Mouse (Mus musculus) gonadal fat pad, adult 2 months (tissue): ENCODE data around the gene Clca3b. TPM values are rescaled to one million over a fixed set of nuclear protein-coding genes. Genes with fewer than 3 reads are reported as not detected.
"Not testable (repeated sequence)": the region's sequence is repeated elsewhere in the genome, so short reads cannot be mapped to it uniquely, and the experiment has no call there.

Experiments
- DNase-seq: peaks from one replicate; pipeline ENCODE4 v3.0.0-alpha.2; 2012; ENCODE audit warnings: low read depth
- polyA plus RNA-seq: library from polyadenylated mRNA; depleted of rRNA; stranded (reverse); fragments of >200 nt; gene quantifications from 2 replicates; pipeline ENCODE4 v1.2.3, GENCODE M21; 2012; rRNA removed

Gene Clca3b
- polyA plus RNA-seq, result not detected in 2 replicates

GRCm38 (mm10) chr3:144849014-144849556 lies at the start of gene Clca3b:
Gene Clca3b, minus strand, starts transcription at chr3:144849357.
- DNase-seq, result not testable (repeated sequence)

- no peak for DNase-seq
These were observed 48.0 kb upstream of the Clca3b start for GRCm38 (mm10) chr3:144897042-144897678.

DNA sequence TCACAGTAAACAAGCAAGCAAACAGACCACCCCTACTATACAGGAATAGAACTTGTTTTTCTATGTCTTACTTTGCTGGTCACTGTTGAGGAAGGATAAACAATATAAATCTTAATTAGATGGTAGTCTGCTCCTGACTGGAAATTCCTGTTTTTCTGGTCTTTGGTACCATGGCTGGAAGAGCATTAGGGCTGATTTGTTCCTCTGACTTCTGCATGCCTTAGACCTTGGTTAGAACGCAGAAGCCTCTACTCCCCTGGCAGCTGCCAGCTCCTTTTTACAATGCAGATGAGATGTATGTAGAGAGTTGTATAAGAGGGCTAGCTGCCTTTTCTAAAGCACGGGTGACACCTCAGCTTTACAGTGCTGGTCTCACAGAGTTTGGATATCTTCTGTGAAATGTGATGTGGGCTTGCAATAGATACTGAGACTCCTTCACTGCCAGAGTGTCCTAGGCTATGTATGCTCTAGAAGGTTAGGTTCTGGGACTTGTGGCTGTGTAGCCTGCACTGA lies 41.1 kb upstream of the Clca3b start:
- peak; percentile 4 for DNase-seq

- no peak for DNase-seq
These were observed 37.8 kb upstream of the Clca3b start for GRCm38 (mm10) chr3:144886957-144887356.

DNA sequence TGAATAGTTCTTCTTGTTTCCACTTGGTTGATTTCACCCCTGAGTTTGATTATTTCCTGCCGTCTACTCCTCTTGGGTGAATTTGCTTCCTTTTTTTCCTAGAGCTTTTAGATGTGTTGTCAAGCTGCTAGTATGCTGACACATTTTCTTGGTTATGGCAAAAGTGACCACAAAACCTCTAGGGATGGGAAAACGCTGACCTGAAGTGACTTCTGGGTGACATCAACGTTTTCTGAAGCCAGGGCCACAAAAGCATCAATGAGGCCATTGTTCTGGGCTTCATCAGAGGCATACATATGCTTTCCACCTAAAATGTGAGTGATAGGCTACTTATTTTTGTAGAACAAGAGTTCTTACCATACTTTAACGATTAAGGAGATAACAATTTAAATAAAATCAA lies 22.9 kb upstream of the Clca3b start:
- DNase-seq, result not testable (repeated sequence)

- DNase-seq, result no peak
These were observed 427 bp upstream of the Clca3b start for GRCm38 (mm10) chr3:144849584-144849983.

DNA sequence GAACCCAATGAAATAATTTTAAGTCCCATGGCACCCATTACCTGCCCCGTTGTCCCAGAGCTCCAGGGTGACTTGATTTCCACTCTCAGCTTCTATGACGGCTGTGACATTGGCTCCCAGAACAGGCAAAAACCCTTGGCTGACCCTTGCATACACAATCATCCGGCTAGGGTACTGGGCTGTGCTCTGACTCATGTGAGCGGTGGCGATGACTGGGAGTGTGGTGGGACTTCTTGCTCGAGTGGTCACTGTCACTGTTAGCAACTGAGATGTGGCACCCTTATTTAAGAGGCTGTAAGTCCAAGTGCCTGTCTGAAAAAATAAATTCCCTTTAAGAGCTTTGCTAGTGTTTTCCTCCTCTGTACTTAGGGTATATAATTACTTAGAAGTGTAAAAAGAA lies 21.9 kb downstream of the Clca3b start:
- no peak for DNase-seq

DNA sequence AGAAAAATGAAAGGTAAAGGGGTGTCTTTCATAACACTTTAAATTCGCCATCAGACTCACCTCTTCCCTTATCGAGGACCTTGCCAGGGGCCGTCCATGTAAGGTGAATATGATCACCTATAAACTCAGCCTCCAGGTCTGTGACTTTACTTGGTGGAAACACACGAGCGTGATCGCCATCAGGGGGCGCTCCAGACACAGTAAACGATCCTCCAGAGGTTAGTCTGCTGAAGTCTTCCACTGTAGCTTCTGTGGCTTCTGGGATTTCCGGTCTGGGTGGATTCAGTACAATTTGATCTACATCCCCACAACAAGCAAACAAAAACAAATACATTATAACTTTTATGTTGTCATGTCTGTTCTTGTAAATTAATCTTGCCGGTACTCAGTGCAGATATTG lies 24.0 kb downstream of the Clca3b start:
- no peak for DNase-seq

- DNase-seq, result no peak
These were observed 25.8 kb downstream of the Clca3b start for GRCm38 (mm10) chr3:144823331-144823730.

- no peak for DNase-seq
These were observed 28.5 kb downstream of the Clca3b start for GRCm38 (mm10) chr3:144820632-144821031.

GRCm38 (mm10) chr3:144819219-144819618 lies 29.9 kb downstream of the Clca3b start, which contains the start of gene Clca3a2:
Gene Clca3a2, minus strand, starts transcription at chr3:144819494.
- not testable (repeated sequence) for DNase-seq

DNA sequence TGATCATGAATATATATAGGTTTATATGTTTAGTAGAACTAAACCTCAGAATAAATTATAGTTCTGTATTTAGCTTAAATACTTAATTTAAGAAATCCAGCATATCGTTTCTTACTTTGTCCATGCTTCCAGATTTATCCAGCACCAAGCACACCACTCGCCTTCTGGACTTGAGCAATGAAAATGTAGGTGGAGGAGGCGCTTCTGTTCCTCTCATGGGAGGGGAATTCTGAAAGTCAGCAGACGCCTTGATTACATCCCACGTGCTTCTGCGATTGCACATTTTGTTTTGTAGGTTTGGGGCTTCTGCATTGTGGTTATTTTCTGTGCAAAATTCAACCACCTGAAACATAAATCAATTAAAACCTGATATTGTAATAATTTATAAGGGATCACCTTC lies 35.8 kb downstream of the Clca3b start:
- DNase-seq, result not testable (repeated sequence)

- DNase-seq, result no peak
These were observed 37.3 kb downstream of the Clca3b start for GRCm38 (mm10) chr3:144811821-144812220.

- not testable (repeated sequence) for DNase-seq
These were observed 40.8 kb downstream of the Clca3b start for GRCm38 (mm10) chr3:144808153-144808925.

DNA sequence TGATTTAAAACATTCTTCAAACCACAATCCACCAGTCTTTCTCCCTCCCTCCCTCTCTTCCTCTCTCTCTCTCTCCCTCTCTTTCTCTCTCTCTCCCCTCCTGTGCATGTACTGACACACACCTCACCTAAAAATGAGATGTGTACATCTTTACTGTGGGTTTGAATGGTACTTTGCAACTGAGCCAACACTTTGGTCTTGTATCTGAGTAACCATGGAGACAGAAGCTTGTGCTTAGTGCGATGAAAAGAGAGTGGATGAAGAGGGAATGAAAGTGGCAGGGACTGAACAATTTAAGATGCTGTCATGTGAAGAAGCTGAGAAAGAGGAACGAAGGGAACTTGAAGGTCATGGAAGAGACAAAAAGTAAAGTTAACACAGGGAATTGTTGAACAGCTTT lies 42.5 kb downstream of the Clca3b start:
- DNase-seq, result not testable (repeated sequence)

DNA sequence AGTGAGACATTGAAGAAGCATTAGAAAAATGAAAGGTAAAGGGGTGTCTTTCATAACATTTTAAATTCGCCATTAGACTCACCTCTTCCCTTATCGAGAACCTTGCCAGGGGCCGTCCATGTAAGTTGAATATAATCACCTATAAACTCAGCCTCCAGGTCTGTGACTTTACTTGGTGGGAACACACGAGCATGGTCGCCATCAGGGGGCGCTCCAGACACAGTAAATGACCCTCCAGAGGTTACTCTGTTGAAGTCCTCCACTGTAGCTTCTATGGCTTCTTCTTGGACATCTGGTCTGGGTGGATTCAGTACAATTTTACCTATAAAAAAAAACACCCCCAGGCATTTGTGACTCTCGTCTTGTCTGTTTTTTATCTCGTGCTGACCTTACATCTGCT lies 47.3 kb downstream of the Clca3b start:
- no peak for DNase-seq

DNA sequence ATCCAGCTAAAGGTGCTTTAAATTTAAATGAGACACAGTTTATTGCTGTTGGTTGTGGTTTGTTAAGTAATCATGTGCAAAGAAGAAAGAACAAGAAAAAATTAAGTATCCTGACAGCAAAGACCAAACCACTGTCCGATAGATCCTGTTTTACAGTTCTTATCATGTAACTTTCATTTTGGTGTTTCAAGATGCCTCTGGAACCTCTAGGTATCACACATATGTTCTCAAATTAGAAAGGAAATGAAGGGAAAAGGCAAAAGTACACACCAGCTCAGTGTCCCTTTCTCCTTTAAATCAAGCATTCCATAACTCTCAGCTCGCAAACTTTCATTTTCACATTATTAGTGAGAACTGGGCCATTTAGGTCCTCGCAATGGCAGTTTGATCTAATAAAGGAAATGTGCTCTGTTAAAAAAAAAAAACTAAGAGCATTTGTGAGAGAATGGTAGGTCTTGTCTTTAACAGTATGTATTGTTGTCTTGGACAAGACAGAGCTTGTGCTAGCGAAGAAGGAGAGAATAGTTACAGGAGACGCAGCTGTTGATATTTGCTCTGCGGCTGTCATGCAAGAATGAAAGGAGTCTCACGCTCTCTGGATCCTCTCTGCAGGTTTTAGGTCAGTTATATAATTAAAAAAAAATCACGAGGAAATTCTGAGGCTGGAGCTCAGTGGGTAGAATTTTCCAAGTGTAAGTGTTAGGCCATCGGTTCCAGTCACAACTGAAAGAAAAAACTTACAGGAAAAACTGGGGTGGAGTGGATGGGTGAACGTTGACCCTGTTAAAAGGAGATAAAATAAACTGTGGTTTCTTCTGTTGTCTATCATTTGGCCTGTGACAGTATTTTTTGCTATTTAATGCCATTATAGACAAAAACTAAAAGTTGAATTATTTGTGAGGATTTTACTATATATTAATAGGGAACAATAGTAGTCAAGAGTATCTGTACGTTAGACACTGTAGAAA lies 63.7 kb downstream of the Clca3b start:
- DNase-seq, result no peak
